Mouse (Mus musculus): Measurements from ENCODE around the gene Tmeff1.

The Tmeff1 gene

GRCm38 (mm10) chr4:48576361-48576760 lies 8.6 kb upstream of the Tmeff1 start:
- DNase-seq: no peak

- DNase-seq: no peak
Measured at GRCm38 (mm10) chr4:48577831-48578230, 7.1 kb upstream of the Tmeff1 start.

- DNase-seq: no peak
Measured at GRCm38 (mm10) chr4:48578399-48578798, 6.6 kb upstream of the Tmeff1 start.

- no peak for DNase-seq
Measured at GRCm38 (mm10) chr4:48579475-48580110, 5.4 kb upstream of the Tmeff1 start.

GRCm38 (mm10) chr4:48581201-48581600 lies 3.8 kb upstream of the Tmeff1 start:
- no peak for DNase-seq

- DNase-seq: no peak
Measured at GRCm38 (mm10) chr4:48581993-48582392, 3.0 kb upstream of the Tmeff1 start.

- DNase-seq: no peak
Measured at GRCm38 (mm10) chr4:48582941-48583340, 2.0 kb upstream of the Tmeff1 start.

GRCm38 (mm10) chr4:48585241-48586098 lies 496 bp downstream of the Tmeff1 start:
- peak; percentile 69 for DNase-seq

- peak; percentile 15 for DNase-seq
Measured at GRCm38 (mm10) chr4:48586099-48586821, 1.3 kb downstream of the Tmeff1 start.

GRCm38 (mm10) chr4:48587526-48587925 lies 2.6 kb downstream of the Tmeff1 start:
- no peak for DNase-seq

- DNase-seq: no peak
Measured at GRCm38 (mm10) chr4:48588576-48588975, 3.6 kb downstream of the Tmeff1 start.

GRCm38 (mm10) chr4:48590862-48591261 lies 5.9 kb downstream of the Tmeff1 start:
- no peak for DNase-seq

- no peak for DNase-seq
Measured at GRCm38 (mm10) chr4:48591390-48591789, 6.4 kb downstream of the Tmeff1 start.

- DNase-seq: no peak
Measured at GRCm38 (mm10) chr4:48592328-48592727, 7.4 kb downstream of the Tmeff1 start.

GRCm38 (mm10) chr4:48592844-48593243 lies 7.9 kb downstream of the Tmeff1 start:
- DNase-seq: no peak

GRCm38 (mm10) chr4:48596111-48596510 lies 11.1 kb downstream of the Tmeff1 start:
- no peak for DNase-seq

GRCm38 (mm10) chr4:48605650-48606049 lies 20.7 kb downstream of the Tmeff1 start:
- no peak for DNase-seq

- peak; percentile 33 for DNase-seq
Measured at GRCm38 (mm10) chr4:48609485-48609884, 24.5 kb downstream of the Tmeff1 start.

- DNase-seq: no peak
Measured at GRCm38 (mm10) chr4:48610251-48610650, 25.3 kb downstream of the Tmeff1 start.

GRCm38 (mm10) chr4:48615483-48615882 lies 30.5 kb downstream of the Tmeff1 start:
- no peak for DNase-seq

- no peak for DNase-seq
Measured at GRCm38 (mm10) chr4:48617201-48617600, 32.2 kb downstream of the Tmeff1 start.

GRCm38 (mm10) chr4:48620121-48620520 lies 35.1 kb downstream of the Tmeff1 start:
- DNase-seq: no peak

GRCm38 (mm10) chr4:48622246-48622645 lies 37.3 kb downstream of the Tmeff1 start:
- DNase-seq: no peak

GRCm38 (mm10) chr4:48622946-48623345 lies 38.0 kb downstream of the Tmeff1 start:
- DNase-seq: no peak
